8 mouse cellular contexts compared by ENCODE assay signal in genomic region chr5:3342771-3343565, GRCm38 (mm10). TPM values are rescaled to one million over a fixed set of nuclear protein-coding genes. Genes with fewer than 3 reads are reported as not detected.
DNase-seq lines count a peak whose midpoint lies in the region; TF ChIP-seq lines count a peak whose summit lies in the region.

No protein-coding gene starts in this region.

- no peaks in the 10 kb centered on the region for H3K4me1 ChIP-seq in liver, adult 2 months (ENCODE audit: control insufficient read depth, insufficient read depth, low read length)

- no peaks in the 10 kb centered on the region for H3K36me3 ChIP-seq in liver, adult 2 months (ENCODE audit: control insufficient read depth, insufficient read depth, low read length)

- H3K4me3 ChIP-seq in liver, adult 2 months (ENCODE audit: insufficient read depth, low read depth, low read length), result peak overlapping the region; percentile 94

- H3K79me2 ChIP-seq in liver, adult 2 months (ENCODE audit: control insufficient read depth, insufficient read depth, low read length), result no peaks in the 10 kb centered on the region; the same call in 1 of the 2 replicates

- intact Hi-C loops in gastrocnemius, postnatal 14 days (cut with DNase I; ENCODE audit: low total_unique reads), result loop anchor here (2.0 kb wide), 1 partner anchor 172 kb away; no protein-coding TSS in a partner anchor

- H3K27me3 ChIP-seq in liver, adult 2 months (ENCODE audit: control insufficient read depth, insufficient read depth, low read length), result no peaks in the 10 kb centered on the region

- H3K9ac ChIP-seq in liver, adult 2 months (ENCODE audit: low read depth, low read length), result peak overlapping the region; percentile 94

- DNase-seq in urinary bladder, postnatal 10 days (ENCODE audit: low spot score), result peak; percentile 12
- no peak for DNase-seq in urinary bladder, adult 2 months (ENCODE audit: low spot score)
- peak; percentile 57 to 68 for DNase-seq in cerebellum, postnatal 10 days
- DNase-seq in gastrocnemius, postnatal 14 days, result peak; percentile 19
- peak; percentile 70 for DNase-seq in induced T-regulatory cell, adult 2 months (ENCODE audit: low read depth)
- DNase-seq in liver, adult 2 months (ENCODE audit: extremely low read depth, low read depth, low spot score), result peak; percentile 55
- peak; percentile 60 for DNase-seq in naive thymus-derived CD4-positive, alpha-beta T cell, adult 2 months (ENCODE audit: low read depth)
- peak; percentile 63 for DNase-seq in thymus, postnatal 25 days

- TF ChIP-seq POLR2A in liver, adult 2 months (IDR thresholded peaks at IDR 0.05; ENCODE audit: extremely low read depth, insufficient read depth, low read length), result no peak

- peak overlapping the region; percentile 68 for H3K27ac ChIP-seq in liver, adult 2 months (replicated peaks; ENCODE audit: insufficient read depth, low read depth, low read length)

- TF ChIP-seq CTCF in liver, adult 2 months (IDR thresholded peaks at IDR 0.05; ENCODE audit: low read depth, low read length), result no peak

- 1% methylated on average over 46 of the region's 46 CpGs for WGBS in liver, adult 2 months

RNA-seq across cellular contexts. Expression of gene Cdk6, which starts 1.7 kb away (rescaled TPM):
- 8.1 and 9.3 TPM in 2 replicates for polyA plus RNA-seq in urinary bladder, adult 2 months (2012; rRNA removed)
- 1 to 10 TPM; 4.3 to 4.6 TPM for total RNA-seq in gastrocnemius, postnatal 14 days (2021)
- 9.1 and 9.9 TPM in 2 replicates for total RNA-seq in liver, adult 2 months (2014; rRNA removed)
- polyA plus RNA-seq in liver, adult 2 months (2012; rRNA removed), result 4.6 and 6.1 TPM in 2 replicates
